Comparison of ENCODE assay signal across 10 mouse cellular contexts in the genomic region with DNA sequence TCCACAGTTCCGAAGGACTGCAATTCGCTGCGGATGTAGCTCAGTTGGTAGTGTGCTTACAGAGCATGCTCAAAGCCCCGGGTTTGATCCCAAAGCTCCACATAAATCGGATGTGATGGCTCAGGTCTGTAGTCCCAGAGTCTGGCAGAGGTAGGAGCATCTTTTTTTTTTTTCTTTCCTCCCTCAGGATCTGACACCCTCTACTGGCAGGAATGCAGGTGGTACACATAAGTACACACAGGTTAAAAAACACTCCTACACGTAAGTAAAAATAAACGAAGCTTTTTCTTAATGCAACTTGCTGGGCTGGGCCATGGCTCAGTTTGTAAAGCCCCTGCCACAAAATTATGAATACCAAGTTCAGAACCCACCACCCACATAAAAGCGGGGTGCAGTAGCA. TPM values are rescaled to one million over a fixed set of nuclear protein-coding genes. Genes with fewer than 3 reads are reported as not detected.
DNase-seq lines count a peak whose midpoint lies in the region; ATAC-seq and TF ChIP-seq lines count a peak whose summit lies in the region.
"Had no signal": no experiment of that assay in that cellular context is flagged by ENCODE, and none has a peak within 500 bp of the region (broad histone marks: within the 10 kb centered on the region; RNA-seq: fewer than 3 reads in every experiment).

No protein-coding gene starts in this region.

- H3K4me3 ChIP-seq in left cerebral cortex, adult 2 months: no peak overlapping the region
- H3K4me3 ChIP-seq: midbrain, embryonic 10.5 days had no signal

- intact Hi-C loops in left cerebral cortex, adult 2 months (cut with DNase I): loop anchor here (2.0 kb wide), 1 partner anchor 77 kb away; no protein-coding TSS in a partner anchor
- intact Hi-C loops in left cerebral cortex, postnatal 25 days (cut with DNase I): no loop called here
- intact Hi-C loops in left cerebral cortex, postnatal 4 days (cut with DNase I): no loop called here

- ATAC-seq in cerebellum, adult (ENCODE audit: insufficient number of reproducible peaks, low FRiP score, low TSS enrichment): no peak

- peak; percentile 54 for TF ChIP-seq CTCF in left cerebral cortex, adult 2 months (IDR thresholded peaks at IDR 0.05)

- no peak overlapping the region for H3K27ac ChIP-seq in left cerebral cortex, adult 2 months
- H3K27ac ChIP-seq: midbrain, embryonic 10.5 days had no signal

- peak; percentile 23 for DNase-seq in cerebellum, adult 9-10 months
- DNase-seq in left cerebral cortex, adult 2 months (ENCODE audit: extremely low spot score in 1 of 2, low spot score in 2 of 2): no peak
- no peak for DNase-seq in left cerebral cortex, postnatal 25 days (ENCODE audit: low spot score in 2 of 2)
- peak; percentile 84 for DNase-seq in ES-CJ7 (ENCODE audit: low read depth, low spot score)
- DNase-seq in forelimb bud, embryonic 11.5 days (ENCODE audit: low read depth, low spot score): peak; percentile 54
- DNase-seq in layer of hippocampus, adult 11-12 months (ENCODE audit: low spot score): no peak
- DNase-seq in left cerebral cortex, postnatal 4 days: no peak
- DNase-seq: layer of hippocampus, postnatal 36 days had no signal

RNA-seq across cellular contexts. Expression of gene Sh3bp5, which starts 28.3 kb away (rescaled TPM):
- 10 to 100 TPM; 63.5 to 65.4 TPM for total RNA-seq in left cerebral cortex, adult 2 months (2021)
- total RNA-seq in left cerebral cortex, postnatal 25 days (2021): 10 to 100 TPM; 56.7 to 65.8 TPM
- total RNA-seq in left cerebral cortex, postnatal 4 days (2021): 100 to 1,000 TPM; 140 to 147 TPM

RNA-seq across cellular contexts. Expression of gene Eaf1, which starts 30.0 kb away (rescaled TPM):
- total RNA-seq in left cerebral cortex, adult 2 months (2021): 10 to 100 TPM; 12.7 to 15.1 TPM
- 10 to 100 TPM; 11.6 to 15.9 TPM for total RNA-seq in left cerebral cortex, postnatal 25 days (2021)
- 10 to 100 TPM; 14.5 to 15.5 TPM for total RNA-seq in left cerebral cortex, postnatal 4 days (2021)

RNA-seq across cellular contexts. Expression of gene Mettl6, which starts 30.7 kb away (rescaled TPM):
- total RNA-seq in left cerebral cortex, adult 2 months (2021): 10 to 100 TPM; 32.7 to 35.6 TPM
- 10 to 100 TPM; 25.0 to 38.7 TPM for total RNA-seq in left cerebral cortex, postnatal 25 days (2021)
- 10 to 100 TPM; 31.8 to 33.9 TPM for total RNA-seq in left cerebral cortex, postnatal 4 days (2021)

Comparison
In these comparisons a context has a peak if more than half of its experiments do, and no peak if none do; other contexts are left out.
1. DNase-seq: peak in cerebellum, adult 9-10 months (single experiment), ES-CJ7 (single experiment) and forelimb bud, embryonic 11.5 days (single experiment); none in left cerebral cortex, adult 2 months (0 of 2), left cerebral cortex, postnatal 25 days (0 of 2), layer of hippocampus, adult 11-12 months (single experiment) and left cerebral cortex, postnatal 4 days (single experiment).